Mouse (Mus musculus): ENCODE results near the gene Clec18a. TPM values are rescaled to one million over a fixed set of nuclear protein-coding genes. Genes with fewer than 3 reads are reported as not detected.
"Not testable (repeated sequence)": the region's sequence is repeated elsewhere in the genome, so short reads cannot be mapped to it uniquely, and the experiment has no call there.

The Clec18a gene
- polyA plus RNA-seq (2016; fragmentation: Nextera tagmentation; extraction: Ambion mirVana), result not detected in 2 replicates

- not testable (repeated sequence) for H3K27me3 ChIP-seq (ENCODE audit: insufficient read depth, poor library complexity, severe bottlenecking); H3K9me3 ChIP-seq; DNase-seq (ENCODE audit: low spot score); H3K4me3 ChIP-seq; H3K36me3 ChIP-seq; H3K27ac ChIP-seq
- H3K4me1 ChIP-seq, result peaks cover 17% of the 10 kb centered on the region; the same call in 1 of the 2 replicates
- 77% methylated on average over 6 of the region's 6 CpGs for WGBS
Observed at GRCm38 (mm10) chr8:111092326-111092725, at the start of gene Clec18a. TSS of gene Clec18a (minus strand) at chr8:111092426.

- 86% methylated on average over 2 of the region's 2 CpGs for whole genome bisulfite sequencing
- no peak overlapping the region for H3K4me3 ChIP-seq
- peaks cover 85% of the 10 kb centered on the region for H3K36me3 ChIP-seq
- H3K27me3 ChIP-seq (ENCODE audit: insufficient read depth, poor library complexity, severe bottlenecking), result no peaks in the 10 kb centered on the region
- no peaks in the 10 kb centered on the region for H3K9me3 ChIP-seq
- no peak overlapping the region for H3K27ac ChIP-seq
- no peak for DNase-seq (ENCODE audit: low spot score)
- H3K4me1 ChIP-seq, result no peaks in the 10 kb centered on the region
Observed at GRCm38 (mm10) chr8:111130756-111131155, 38.5 kb upstream of the Clec18a start.

GRCm38 (mm10) chr8:111119481-111119880, 27.3 kb upstream of the Clec18a start:
- no peak overlapping the region for H3K4me3 ChIP-seq
- 92% methylated on average over 3 of the region's 3 CpGs for WGBS
- H3K36me3 ChIP-seq, result peaks cover 94% of the 10 kb centered on the region

GRCm38 (mm10) chr8:111114891-111115290, 22.7 kb upstream of the Clec18a start:
- DNase-seq (ENCODE audit: low spot score), result no peak
- Histone ChIP-seq H3K9me3 (no peaks in the 10 kb centered on the region), H3K4me3 (no peak overlapping the region), H3K27me3 (ENCODE audit: insufficient read depth, poor library complexity, severe bottlenecking) (no peaks in the 10 kb centered on the region), H3K4me1 (no peaks in the 10 kb centered on the region), H3K27ac (no peak overlapping the region), H3K36me3 (peaks cover 76% of the 10 kb centered on the region)
- 91% methylated on average over 5 of the region's 5 CpGs for WGBS

More at GRCm38 (mm10) chr8:111119481-111119880, 27.3 kb upstream of the Clec18a start:
- H3K9me3 ChIP-seq, result no peaks in the 10 kb centered on the region
- H3K27me3 ChIP-seq (ENCODE audit: insufficient read depth, poor library complexity, severe bottlenecking), result no peaks in the 10 kb centered on the region
- H3K27ac ChIP-seq, result no peak overlapping the region
- DNase-seq (ENCODE audit: low spot score), result no peak
- H3K4me1 ChIP-seq, result no peaks in the 10 kb centered on the region

- not testable (repeated sequence) for H3K36me3 ChIP-seq; H3K9me3 ChIP-seq; H3K27me3 ChIP-seq (ENCODE audit: insufficient read depth, poor library complexity, severe bottlenecking); DNase-seq (ENCODE audit: low spot score)
- 1% methylated on average over 69 of the region's 69 CpGs for WGBS
- Histone ChIP-seq H3K27ac (peak overlapping the region; percentile 78), H3K4me1 (peaks cover 17% of the 10 kb centered on the region; the same call in 1 of the 2 replicates), H3K4me3 (peak overlapping the region; percentile 72)
Observed at GRCm38 (mm10) chr8:111094719-111095302, 2.6 kb upstream of the Clec18a start.

- H3K4me3 ChIP-seq, result peak within 1 kb of the TSS; percentile 72
- H3K36me3 ChIP-seq, result no peaks in the 10 kb centered on the region
- no peaks in the 10 kb centered on the region for H3K9me3 ChIP-seq
- H3K27me3 ChIP-seq (ENCODE audit: insufficient read depth, poor library complexity, severe bottlenecking), result no peaks in the 10 kb centered on the region
- peak within 1 kb of the TSS; percentile 78 for H3K27ac ChIP-seq
- peaks cover 17% of the 10 kb centered on the region; the same call in 1 of the 2 replicates for H3K4me1 ChIP-seq
- DNase-seq (ENCODE audit: low spot score), result peak; percentile 96
- 5% methylated on average over 71 of the region's 72 CpGs for WGBS
Observed at GRCm38 (mm10) chr8:111093865-111094718, 1.9 kb upstream of the Clec18a start, which contains the start of gene Pdpr. TSS of gene Pdpr (plus strand) at chr8:111094630.

GRCm38 (mm10) chr8:111091706-111092105, 520 bp downstream of the Clec18a start:
- H3K36me3 ChIP-seq, result no peaks in the 10 kb centered on the region
- no peaks in the 10 kb centered on the region for H3K27me3 ChIP-seq (ENCODE audit: insufficient read depth, poor library complexity, severe bottlenecking)
- no peak for DNase-seq (ENCODE audit: low spot score)
- WGBS, result 63% methylated on average over 7 of the region's 7 CpGs
- H3K27ac ChIP-seq, result no peak overlapping the region
- H3K4me1 ChIP-seq, result peaks cover 17% of the 10 kb centered on the region; the same call in 1 of the 2 replicates
- no peak overlapping the region for H3K4me3 ChIP-seq
- no peaks in the 10 kb centered on the region for H3K9me3 ChIP-seq

- Histone ChIP-seq H3K4me3 (no peak overlapping the region), H3K4me1 (peaks cover 5% of the 10 kb centered on the region; the same call in 1 of the 2 replicates), H3K27ac (no peak overlapping the region), H3K27me3 (ENCODE audit: insufficient read depth, poor library complexity, severe bottlenecking) (no peaks in the 10 kb centered on the region), H3K36me3 (no peaks in the 10 kb centered on the region), H3K9me3 (no peaks in the 10 kb centered on the region)
- peak; percentile 90 for DNase-seq (ENCODE audit: low spot score)
- WGBS, result 3% methylated on average over 2 of the region's 2 CpGs
Observed at GRCm38 (mm10) chr8:111090126-111090525, 2.1 kb downstream of the Clec18a start.

GRCm38 (mm10) chr8:111083936-111084335, 8.3 kb downstream of the Clec18a start:
- not testable (repeated sequence) for DNase-seq (ENCODE audit: low spot score); H3K4me3 ChIP-seq; H3K36me3 ChIP-seq; H3K27ac ChIP-seq; H3K9me3 ChIP-seq
- Histone ChIP-seq H3K4me1 (peaks cover 15% of the 10 kb centered on the region), H3K27me3 (ENCODE audit: insufficient read depth, poor library complexity, severe bottlenecking) (peaks cover 16% of the 10 kb centered on the region; the same call in 1 of the 2 replicates)
- 86% methylated on average over 5 of the region's 5 CpGs for WGBS

- peak; percentile 55 for DNase-seq (ENCODE audit: low spot score)
- Histone ChIP-seq H3K9me3 (no peaks in the 10 kb centered on the region), H3K4me3 (no peak overlapping the region)
Observed at GRCm38 (mm10) chr8:111081580-111082258, 10.5 kb downstream of the Clec18a start.

GRCm38 (mm10) chr8:111079861-111080271, 12.4 kb downstream of the Clec18a start:
- Histone ChIP-seq H3K4me3 (no peak overlapping the region), H3K4me1 (peaks cover 15% of the 10 kb centered on the region), H3K36me3 (no peaks in the 10 kb centered on the region), H3K27me3 (ENCODE audit: insufficient read depth, poor library complexity, severe bottlenecking) (peaks cover 16% of the 10 kb centered on the region; the same call in 1 of the 2 replicates), H3K9me3 (no peaks in the 10 kb centered on the region), H3K27ac (no peak overlapping the region)
- WGBS, result 35% methylated on average over 6 of the region's 6 CpGs
- no peak for DNase-seq (ENCODE audit: low spot score)

More at GRCm38 (mm10) chr8:111081580-111082258, 10.5 kb downstream of the Clec18a start:
- Histone ChIP-seq H3K4me1 (peaks cover 15% of the 10 kb centered on the region), H3K27me3 (ENCODE audit: insufficient read depth, poor library complexity, severe bottlenecking) (peaks cover 16% of the 10 kb centered on the region; the same call in 1 of the 2 replicates), H3K27ac (no peak overlapping the region), H3K36me3 (no peaks in the 10 kb centered on the region)
- WGBS, result 64% methylated on average over 12 of the region's 12 CpGs

GRCm38 (mm10) chr8:111079461-111079860, 12.8 kb downstream of the Clec18a start:
- DNase-seq (ENCODE audit: low spot score), result no peak
- Histone ChIP-seq H3K27ac (no peak overlapping the region), H3K4me1 (peaks cover 15% of the 10 kb centered on the region), H3K36me3 (no peaks in the 10 kb centered on the region), H3K9me3 (no peaks in the 10 kb centered on the region), H3K4me3 (no peak overlapping the region), H3K27me3 (ENCODE audit: insufficient read depth, poor library complexity, severe bottlenecking) (peaks cover 16% of the 10 kb centered on the region; the same call in 1 of the 2 replicates)
- WGBS, result 69% methylated on average over 5 of the region's 5 CpGs

Measured in heart, embryonic 10.5 days (tissue).